Mouse (Mus musculus) kidney, embryonic 16.5 days (tissue): ENCODE measurements at regions not wholly inside any gene's neighbourhood (a gene's known extent, or its start where the extent isn't known, plus 50 kb on each side); places are given as distances from the start of the nearest gene placed in this dataset.

Experiments
- ATAC-seq: fragments of 200-750 bp; cut with Nextera tagmentation; 2 replicates; pipeline ENCODE4 v1.8.0; 2017; ENCODE audit warnings: moderate TSS enrichment; ENCODE audit not compliant: low FRiP score, low TSS enrichment
- H3K27ac ChIP-seq: fragments of 300-500 bp; sonication (generic); 2 replicates; pipeline ENCODE4 v1.5.1; 2014; ENCODE audit warnings: low read length
- H3K27me3 ChIP-seq: fragments of 300-500 bp; sonication (generic); 2 replicates; pipeline ENCODE4 v1.6.1; 2014; ENCODE audit warnings: low read length, control low read depth, mixed read lengths; ENCODE audit not compliant: insufficient read depth
- H3K36me3 ChIP-seq: fragments of 300-500 bp; sonication (generic); 2 replicates; pipeline ENCODE4 v1.6.1; 2014; ENCODE audit warnings: low read length, control low read depth, mixed read lengths; ENCODE audit not compliant: insufficient read depth
- H3K4me1 ChIP-seq: fragments of 300-500 bp; sonication (generic); 2 replicates; pipeline ENCODE4 v1.6.1; 2014; ENCODE audit warnings: low read length, control low read depth, mixed read lengths; ENCODE audit not compliant: insufficient read depth
- H3K4me2 ChIP-seq: fragments of 300-500 bp; sonication (generic); replicated peaks from 2 replicates; pipeline ENCODE4 v1.6.1; 2014; ENCODE audit warnings: low read depth, low read length
- H3K4me3 ChIP-seq: fragments of 300-500 bp; sonication (generic); 2 replicates; pipeline ENCODE4 v1.5.1; 2014; ENCODE audit warnings: mild to moderate bottlenecking, low read length
- H3K9ac ChIP-seq: fragments of 300-500 bp; sonication (generic); replicated peaks from 2 replicates; pipeline ENCODE4 v1.6.1; 2014; ENCODE audit warnings: low read length
- H3K9me3 ChIP-seq: fragments of 300-500 bp; sonication (generic); 2 replicates; pipeline ENCODE4 v1.6.1; 2016; ENCODE audit warnings: low read length, control low read depth
- WGBS: fragments of 180-500 bp; shearing (Covaris S2); extraction: QIAGEN DNeasy Blood & Tissue Kit; methylation state at CpG from one replicate; pipeline ENCODE4 v1.1.7; 2014; 5-methylcytosine and 5-hydroxymethylcytosine counted together

GRCm38 (mm10) chr11:110799887-110800578 is 167.8 kb upstream of the Kcnj16 start:
- ATAC-seq, result no peak
- Histone ChIP-seq H3K4me3 (no peak overlapping the region), H3K27ac (no peak overlapping the region), H3K4me1 (no peaks in the 10 kb centered on the region), H3K27me3 (no peaks in the 10 kb centered on the region), H3K9ac (no peak overlapping the region), H3K4me2 (no peak overlapping the region), H3K36me3 (no peaks in the 10 kb centered on the region), H3K9me3 (no peaks in the 10 kb centered on the region)
- 67% methylated on average over 8 of the region's 8 CpGs for WGBS

- H3K9ac ChIP-seq, result no peak overlapping the region
Measured at GRCm38 (mm10) chr11:110802013-110802412, 165.8 kb upstream of the Kcnj16 start.

GRCm38 (mm10) chr11:110804079-110804478 is 163.8 kb upstream of the Kcnj16 start:
- Histone ChIP-seq H3K36me3 (no peaks in the 10 kb centered on the region), H3K9me3 (no peaks in the 10 kb centered on the region), H3K4me2 (no peak overlapping the region), H3K4me1 (no peaks in the 10 kb centered on the region), H3K9ac (no peak overlapping the region), H3K27ac (no peak overlapping the region), H3K27me3 (no peaks in the 10 kb centered on the region), H3K4me3 (no peak overlapping the region)
- WGBS, result 93% methylated on average over 1 of the region's 1 CpGs
- ATAC-seq, result no peak

More at GRCm38 (mm10) chr11:110802013-110802412, 165.8 kb upstream of the Kcnj16 start:
- Histone ChIP-seq H3K36me3 (no peaks in the 10 kb centered on the region), H3K4me1 (no peaks in the 10 kb centered on the region), H3K9me3 (no peaks in the 10 kb centered on the region), H3K4me3 (no peak overlapping the region), H3K4me2 (no peak overlapping the region), H3K27me3 (no peaks in the 10 kb centered on the region), H3K27ac (no peak overlapping the region)
- no peak for ATAC-seq
- 85% methylated on average over 7 of the region's 7 CpGs for WGBS

GRCm38 (mm10) chr11:110813137-110813536 is 154.7 kb upstream of the Kcnj16 start:
- Histone ChIP-seq H3K4me3 (no peak overlapping the region), H3K27ac (no peak overlapping the region), H3K36me3 (no peaks in the 10 kb centered on the region), H3K27me3 (no peaks in the 10 kb centered on the region), H3K4me2 (no peak overlapping the region), H3K9me3 (no peaks in the 10 kb centered on the region), H3K9ac (no peak overlapping the region), H3K4me1 (0 out of 2 replicates have a peak, but pooled peaks cover 3% of the 10 kb centered on the region)
- no peak for ATAC-seq
- WGBS, result 65% methylated on average over 6 of the region's 6 CpGs

- WGBS, result 82% methylated on average over 9 of the region's 9 CpGs
Measured at GRCm38 (mm10) chr11:110814732-110815131, 153.1 kb upstream of the Kcnj16 start.

GRCm38 (mm10) chr11:110815206-110815605 is 152.6 kb upstream of the Kcnj16 start:
- H3K9ac ChIP-seq, result no peak overlapping the region
- no peaks in the 10 kb centered on the region for H3K9me3 ChIP-seq

More at GRCm38 (mm10) chr11:110814732-110815131, 153.1 kb upstream of the Kcnj16 start:
- H3K27ac ChIP-seq, result 0 out of 2 replicates have a peak overlapping the region, but pooled peaks have one; percentile 54
- 0 out of 2 replicates have a peak, but pooled peaks cover 3% of the 10 kb centered on the region for H3K4me1 ChIP-seq
- H3K9me3 ChIP-seq, result no peaks in the 10 kb centered on the region
- no peaks in the 10 kb centered on the region for H3K27me3 ChIP-seq
- no peak overlapping the region for H3K4me2 ChIP-seq
- no peaks in the 10 kb centered on the region for H3K36me3 ChIP-seq
- peak; percentile 75 for ATAC-seq
- no peak overlapping the region for H3K4me3 ChIP-seq
- no peak overlapping the region for H3K9ac ChIP-seq

GRCm38 (mm10) chr11:110828584-110828983 is 139.2 kb upstream of the Kcnj16 start:
- 0 out of 2 replicates have a peak, but pooled peaks have one; percentile 9 for ATAC-seq
- WGBS, result 54% methylated on average over 5 of the region's 5 CpGs

More at GRCm38 (mm10) chr11:110815206-110815605, 152.6 kb upstream of the Kcnj16 start:
- 0 out of 2 replicates have a peak, but pooled peaks cover 3% of the 10 kb centered on the region for H3K4me1 ChIP-seq
- 0 out of 2 replicates have a peak overlapping the region, but pooled peaks have one; percentile 54 for H3K27ac ChIP-seq
- H3K27me3 ChIP-seq, result no peaks in the 10 kb centered on the region
- no peak overlapping the region for H3K4me3 ChIP-seq
- no peak overlapping the region for H3K4me2 ChIP-seq
- 61% methylated on average over 7 of the region's 7 CpGs for WGBS
- no peaks in the 10 kb centered on the region for H3K36me3 ChIP-seq
- ATAC-seq, result peak; percentile 19; the same call in 1 of the 2 replicates

GRCm38 (mm10) chr11:110836688-110837087 is 131.1 kb upstream of the Kcnj16 start:
- ATAC-seq, result no peak
- Histone ChIP-seq H3K27me3 (no peaks in the 10 kb centered on the region), H3K9ac (no peak overlapping the region), H3K27ac (no peak overlapping the region), H3K4me3 (no peak overlapping the region), H3K36me3 (no peaks in the 10 kb centered on the region), H3K4me1 (no peaks in the 10 kb centered on the region), H3K4me2 (no peak overlapping the region), H3K9me3 (no peaks in the 10 kb centered on the region)
- WGBS, result 84% methylated on average over 4 of the region's 4 CpGs

More at GRCm38 (mm10) chr11:110828584-110828983, 139.2 kb upstream of the Kcnj16 start:
- Histone ChIP-seq H3K4me1 (no peaks in the 10 kb centered on the region), H3K9ac (no peak overlapping the region), H3K36me3 (no peaks in the 10 kb centered on the region), H3K4me3 (no peak overlapping the region), H3K9me3 (no peaks in the 10 kb centered on the region), H3K27me3 (no peaks in the 10 kb centered on the region), H3K27ac (no peak overlapping the region), H3K4me2 (no peak overlapping the region)

- WGBS, result 85% methylated on average over 7 of the region's 7 CpGs
- H3K36me3 ChIP-seq, result no peaks in the 10 kb centered on the region
- no peak overlapping the region for H3K27ac ChIP-seq
- no peak overlapping the region for H3K4me2 ChIP-seq
- no peak for ATAC-seq
- no peaks in the 10 kb centered on the region for H3K9me3 ChIP-seq
- H3K27me3 ChIP-seq, result no peaks in the 10 kb centered on the region
- no peak overlapping the region for H3K4me3 ChIP-seq
- H3K9ac ChIP-seq, result no peak overlapping the region
- H3K4me1 ChIP-seq, result no peaks in the 10 kb centered on the region
Measured at GRCm38 (mm10) chr11:110839316-110839715, 128.5 kb upstream of the Kcnj16 start.

GRCm38 (mm10) chr11:110868319-110868718 is 99.5 kb upstream of the Kcnj16 start:
- H3K9me3 ChIP-seq, result no peaks in the 10 kb centered on the region
- 87% methylated on average over 3 of the region's 3 CpGs for WGBS
- ATAC-seq, result no peak

More at GRCm38 (mm10) chr11:110868319-110868718, 99.5 kb upstream of the Kcnj16 start:
- Histone ChIP-seq H3K4me2 (no peak overlapping the region), H3K4me3 (no peak overlapping the region), H3K27me3 (no peaks in the 10 kb centered on the region), H3K4me1 (no peaks in the 10 kb centered on the region), H3K9ac (no peak overlapping the region), H3K27ac (no peak overlapping the region), H3K36me3 (no peaks in the 10 kb centered on the region)
